ENCODE assay signal across 12 mouse cellular contexts in genomic region chr19:45312713-45313365, GRCm38 (mm10). TPM values are rescaled to one million over a fixed set of nuclear protein-coding genes. Genes with fewer than 3 reads are reported as not detected.
DNase-seq lines count a peak whose midpoint lies in the region; ATAC-seq and TF ChIP-seq lines count a peak whose summit lies in the region.
"Had no signal": no experiment of that assay in that cellular context is flagged by ENCODE, and none has a peak within 500 bp of the region (broad histone marks: within the 10 kb centered on the region; RNA-seq: fewer than 3 reads in every experiment).

No protein-coding gene starts in this region.

- peaks cover 47% of the 10 kb centered on the region for H3K4me1 ChIP-seq in kidney, embryonic 16.5 days (ENCODE audit: insufficient read depth, low read length)
- peaks cover 43% of the 10 kb centered on the region for H3K4me1 ChIP-seq in forebrain, embryonic 12.5 days
- H3K4me1 ChIP-seq in limb, embryonic 11.5 days (ENCODE audit: control insufficient read depth, insufficient read depth, low read length), result peaks cover 15% of the 10 kb centered on the region
- peaks cover 7% of the 10 kb centered on the region for H3K4me1 ChIP-seq in liver, postnatal 0 days (ENCODE audit: insufficient read depth)

- H3K27ac ChIP-seq in kidney, embryonic 16.5 days (ENCODE audit: low read length), result 0 out of 2 replicates have a peak overlapping the region, but pooled peaks have one; percentile 20
- peak overlapping the region; percentile 85 for H3K27ac ChIP-seq in forebrain, embryonic 12.5 days
- H3K27ac ChIP-seq in limb, embryonic 11.5 days (replicated peaks; ENCODE audit: low read depth, low read length), result no peak overlapping the region
- H3K27ac ChIP-seq in liver, postnatal 0 days (ENCODE audit: low read depth), result no peak overlapping the region

- peak; percentile 57; the same call in 1 of the 2 replicates for ATAC-seq in kidney, embryonic 16.5 days (ENCODE audit: low FRiP score, low TSS enrichment)
- ATAC-seq in forebrain, embryonic 12.5 days (ENCODE audit: low FRiP score), result 0 out of 2 replicates have a peak, but pooled peaks have one; percentile 19
- ATAC-seq in limb, embryonic 11.5 days (ENCODE audit: insufficient number of reproducible peaks, low FRiP score, low TSS enrichment, low read depth), result 0 out of 2 replicates have a peak, but pooled peaks have one; percentile 58
- ATAC-seq in liver, postnatal 0 days, result no peak
- no peak for ATAC-seq in CD4-positive, CD25-positive, alpha-beta regulatory T cell, adult 4 months
- ATAC-seq: activated CD4-positive, CD25-positive, alpha-beta regulatory T cell, adult 4 months had no signal

- H3K9ac ChIP-seq in kidney, embryonic 16.5 days (replicated peaks; ENCODE audit: low read length), result no peak overlapping the region
- H3K9ac ChIP-seq in forebrain, embryonic 12.5 days, result 0 out of 2 replicates have a peak overlapping the region, but pooled peaks have one; percentile 25
- no peak overlapping the region for H3K9ac ChIP-seq in limb, embryonic 11.5 days (ENCODE audit: low read length)
- no peak overlapping the region for H3K9ac ChIP-seq in liver, postnatal 0 days (replicated peaks)

- 18% methylated on average over 6 of the region's 6 CpGs for WGBS in kidney, embryonic 16.5 days
- 8% methylated on average over 6 of the region's 6 CpGs for WGBS in forebrain, embryonic 12.5 days
- 16% methylated on average over 6 of the region's 6 CpGs for WGBS in limb, embryonic 11.5 days
- 62% methylated on average over 6 of the region's 6 CpGs for WGBS in liver, postnatal 0 days (ENCODE audit: insufficient replicate concordance)

- DNase-seq in kidney, adult 18-20 months, result no peak
- DNase-seq in limb, embryonic 11.5 days (ENCODE audit: low spot score), result peak; percentile 53
- DNase-seq in retina, embryonic 14.5 days (ENCODE audit: low spot score), result peak; percentile 73
- no peak for DNase-seq in liver, postnatal 0 days
- DNase-seq in urinary bladder, postnatal 25 days (ENCODE audit: low spot score), result no peak
- DNase-seq: heart, postnatal 10 days; lung, postnatal 14 days had no signal

- H3K9me3 ChIP-seq in kidney, embryonic 16.5 days (ENCODE audit: low read length), result no peaks in the 10 kb centered on the region
- no peaks in the 10 kb centered on the region for H3K9me3 ChIP-seq in forebrain, embryonic 12.5 days
- no peaks in the 10 kb centered on the region for H3K9me3 ChIP-seq in limb, embryonic 11.5 days (ENCODE audit: control insufficient read depth, low read length)
- H3K9me3 ChIP-seq in liver, postnatal 0 days (ENCODE audit: low read length), result no peaks in the 10 kb centered on the region

- no peak for TF ChIP-seq EP300 in liver, postnatal 0 days (IDR thresholded peaks at IDR 0.05; ENCODE audit: low read depth)

- no peaks in the 10 kb centered on the region for H3K27me3 ChIP-seq in kidney, embryonic 16.5 days (ENCODE audit: insufficient read depth, low read length)
- peaks cover 38% of the 10 kb centered on the region for H3K27me3 ChIP-seq in forebrain, embryonic 12.5 days
- H3K27me3 ChIP-seq in limb, embryonic 11.5 days (ENCODE audit: control insufficient read depth, insufficient read depth, low read length), result 0 out of 2 replicates have a peak, but pooled peaks cover 4% of the 10 kb centered on the region
- H3K27me3 ChIP-seq in liver, postnatal 0 days (ENCODE audit: insufficient read depth, low read length), result no peaks in the 10 kb centered on the region
- H3K27me3 ChIP-seq: CH12.LX had no signal

- H3K4me2 ChIP-seq in kidney, embryonic 16.5 days (replicated peaks; ENCODE audit: low read depth, low read length), result no peak overlapping the region
- H3K4me2 ChIP-seq in forebrain, embryonic 12.5 days, result no peak overlapping the region; the same call in 1 of the 2 replicates
- H3K4me2 ChIP-seq in limb, embryonic 11.5 days (ENCODE audit: low read depth, severe bottlenecking), result no peak overlapping the region
- no peak overlapping the region for H3K4me2 ChIP-seq in liver, postnatal 0 days (ENCODE audit: low read depth, low read length)

- H3K36me3 ChIP-seq in kidney, embryonic 16.5 days (ENCODE audit: insufficient read depth, low read length), result no peaks in the 10 kb centered on the region
- no peaks in the 10 kb centered on the region for H3K36me3 ChIP-seq in forebrain, embryonic 12.5 days (replicated peaks)
- no peaks in the 10 kb centered on the region for H3K36me3 ChIP-seq in limb, embryonic 11.5 days (ENCODE audit: control insufficient read depth, insufficient read depth, low read length)
- no peaks in the 10 kb centered on the region for H3K36me3 ChIP-seq in liver, postnatal 0 days (replicated peaks; ENCODE audit: insufficient read depth, low read length)

- H3K4me3 ChIP-seq in kidney, embryonic 16.5 days (ENCODE audit: low read length), result no peak overlapping the region
- no peak overlapping the region for H3K4me3 ChIP-seq in forebrain, embryonic 12.5 days (replicated peaks)
- H3K4me3 ChIP-seq in limb, embryonic 11.5 days (ENCODE audit: low read depth, low read length), result no peak overlapping the region
- H3K4me3 ChIP-seq in liver, postnatal 0 days (ENCODE audit: low read depth, low read length), result no peak overlapping the region

- no peak for TF ChIP-seq CTCF in liver, postnatal 0 days (IDR thresholded peaks at IDR 0.05; ENCODE audit: low read depth)

RNA-seq across cellular contexts. Expression of gene Btrc, which starts 50.7 kb away (rescaled TPM):
- polyA plus RNA-seq in kidney, embryonic 16.5 days (2015; fragmentation: Nextera tagmentation; extraction: Ambion mirVana), result 53.7 and 54.3 TPM in 2 replicates
- polyA plus RNA-seq in forebrain, embryonic 12.5 days (2016; fragmentation: Nextera tagmentation; extraction: Ambion mirVana), result 55.7 and 59.0 TPM in 2 replicates
- polyA plus RNA-seq in limb, embryonic 11.5 days (2014; fragmentation: Nextera tagmentation; extraction: Ambion mirVana), result 52.4 and 56.1 TPM in 2 replicates
- 20.3 and 21.3 TPM in 2 replicates for polyA plus RNA-seq in liver, postnatal 0 days (2015; fragmentation: Nextera tagmentation; extraction: Ambion mirVana)
- polyA plus RNA-seq in CD4-positive, CD25-positive, alpha-beta regulatory T cell, adult 4 months (2017; shearing (Covaris generic)), result 10 to 100 TPM; 34.2 to 38.6 TPM

Comparison
In these comparisons a context has a peak if more than half of its experiments do, and no peak if none do; other contexts are left out.
1. ATAC-seq: peak in kidney, embryonic 16.5 days (single experiment), forebrain, embryonic 12.5 days (single experiment) and limb, embryonic 11.5 days (single experiment); none in liver, postnatal 0 days (single experiment) and CD4-positive, CD25-positive, alpha-beta regulatory T cell, adult 4 months (single experiment).
2. H3K27ac ChIP-seq: peak in kidney, embryonic 16.5 days (single experiment) and forebrain, embryonic 12.5 days (single experiment); none in limb, embryonic 11.5 days (single experiment) and liver, postnatal 0 days (single experiment).
3. DNase-seq: peak in limb, embryonic 11.5 days (single experiment) and retina, embryonic 14.5 days (single experiment); none in kidney, adult 18-20 months (single experiment), liver, postnatal 0 days (single experiment) and urinary bladder, postnatal 25 days (single experiment).